Mouse (Mus musculus): ENCODE measurements around the gene Tbc1d9b. TPM values are rescaled to one million over a fixed set of nuclear protein-coding genes. Genes with fewer than 3 reads are reported as not detected.

Gene Tbc1d9b
- polyA plus RNA-seq, 1 experiment, result 26.4 TPM

GRCm38 (mm10) chr11:50174730-50175187 lies 43.6 kb downstream of the Tbc1d9b start:
- Histone ChIP-seq H3ac (ENCODE audit: control insufficient read depth, insufficient read length, low read depth) (peak overlapping the region; percentile 85), H3K79me3 (ENCODE audit: low read depth) (no peaks in the 10 kb centered on the region), H3K27me3 (ENCODE audit: control insufficient read depth, insufficient read depth, insufficient read length) (no peaks in the 10 kb centered on the region), H3K36me3 (ENCODE audit: control insufficient read depth, insufficient read depth) (no peaks in the 10 kb centered on the region), H3K79me2 (ENCODE audit: control insufficient read depth, insufficient read depth) (peaks cover 6% of the 10 kb centered on the region), H3K4me3 (ENCODE audit: insufficient read depth, poor library complexity, severe bottlenecking) (peak overlapping the region; percentile 64)
- TF ChIP-seq MAX (IDR thresholded peaks at IDR 0.05), result peak; percentile 64
- TF ChIP-seq CTCF (IDR thresholded peaks at IDR 0.05; ENCODE audit: control insufficient read depth, insufficient read depth, insufficient read length), result no peak
- no peak for TF ChIP-seq MYOG (IDR thresholded peaks at IDR 0.05; ENCODE audit: control insufficient read depth, extremely low read depth, insufficient read length)
- TF ChIP-seq USF1 (IDR thresholded peaks at IDR 0.05; ENCODE audit: low read depth), result no peak

- no peaks in the 10 kb centered on the region for H3K27me3 ChIP-seq (ENCODE audit: control insufficient read depth, insufficient read depth, insufficient read length)
- no peaks in the 10 kb centered on the region for H3K79me3 ChIP-seq (ENCODE audit: low read depth)
- no peak overlapping the region for H3ac ChIP-seq (ENCODE audit: control insufficient read depth, insufficient read length, low read depth)
- peaks cover 6% of the 10 kb centered on the region for H3K79me2 ChIP-seq (ENCODE audit: control insufficient read depth, insufficient read depth)
- TF ChIP-seq MYOG (IDR thresholded peaks at IDR 0.05; ENCODE audit: control insufficient read depth, extremely low read depth, insufficient read length) (no peak), MAX (IDR thresholded peaks at IDR 0.05) (no peak), MYOD1 (IDR thresholded peaks at IDR 0.05; ENCODE audit: control insufficient read depth, insufficient read length, low read depth) (no peak), FOSL1 (IDR thresholded peaks at IDR 0.05; ENCODE audit: insufficient read depth, low read length, poor library complexity, severe bottlenecking) (no peak), USF1 (IDR thresholded peaks at IDR 0.05; ENCODE audit: low read depth) (no peak), CEBPB (IDR thresholded peaks at IDR 0.05; ENCODE audit: low read depth) (no peak), CTCF (IDR thresholded peaks at IDR 0.05; ENCODE audit: control insufficient read depth, insufficient read depth, insufficient read length) (no peak)
- no peak overlapping the region for H3K4me3 ChIP-seq (ENCODE audit: insufficient read depth, poor library complexity, severe bottlenecking)
- no peaks in the 10 kb centered on the region for H3K36me3 ChIP-seq (ENCODE audit: control insufficient read depth, insufficient read depth)
Measured at GRCm38 (mm10) chr11:50176351-50176750, 45.2 kb downstream of the Tbc1d9b start.

GRCm38 (mm10) chr11:50177111-50177510 lies 45.9 kb downstream of the Tbc1d9b start:
- no peak for TF ChIP-seq FOSL1 (IDR thresholded peaks at IDR 0.05; ENCODE audit: insufficient read depth, low read length, poor library complexity, severe bottlenecking)
- TF ChIP-seq MAX (IDR thresholded peaks at IDR 0.05), result no peak
- TF ChIP-seq CEBPB (IDR thresholded peaks at IDR 0.05; ENCODE audit: low read depth), result no peak
- no peak overlapping the region for H3ac ChIP-seq (ENCODE audit: control insufficient read depth, insufficient read length, low read depth)
- H3K79me2 ChIP-seq (ENCODE audit: control insufficient read depth, insufficient read depth), result peaks cover 6% of the 10 kb centered on the region
- no peaks in the 10 kb centered on the region for H3K27me3 ChIP-seq (ENCODE audit: control insufficient read depth, insufficient read depth, insufficient read length)
- no peaks in the 10 kb centered on the region for H3K79me3 ChIP-seq (ENCODE audit: low read depth)
- no peak overlapping the region for H3K4me3 ChIP-seq (ENCODE audit: insufficient read depth, poor library complexity, severe bottlenecking)
- no peaks in the 10 kb centered on the region for H3K36me3 ChIP-seq (ENCODE audit: control insufficient read depth, insufficient read depth)

- H3ac ChIP-seq (ENCODE audit: control insufficient read depth, insufficient read length, low read depth), result no peak overlapping the region
- no peaks in the 10 kb centered on the region for H3K79me3 ChIP-seq (ENCODE audit: low read depth)
- H3K36me3 ChIP-seq (ENCODE audit: control insufficient read depth, insufficient read depth), result no peaks in the 10 kb centered on the region
- H3K4me3 ChIP-seq (ENCODE audit: insufficient read depth, poor library complexity, severe bottlenecking), result no peak overlapping the region
- H3K79me2 ChIP-seq (ENCODE audit: control insufficient read depth, insufficient read depth), result peaks cover 6% of the 10 kb centered on the region
- no peaks in the 10 kb centered on the region for H3K27me3 ChIP-seq (ENCODE audit: control insufficient read depth, insufficient read depth, insufficient read length)
- TF ChIP-seq USF1 (IDR thresholded peaks at IDR 0.05; ENCODE audit: low read depth) (no peak), MYOD1 (IDR thresholded peaks at IDR 0.05; ENCODE audit: control insufficient read depth, insufficient read length, low read depth) (no peak), MAX (IDR thresholded peaks at IDR 0.05) (no peak), CEBPB (IDR thresholded peaks at IDR 0.05; ENCODE audit: low read depth) (no peak), MYOG (IDR thresholded peaks at IDR 0.05; ENCODE audit: control insufficient read depth, extremely low read depth, insufficient read length) (no peak), CTCF (IDR thresholded peaks at IDR 0.05; ENCODE audit: control insufficient read depth, insufficient read depth, insufficient read length) (no peak), FOSL1 (IDR thresholded peaks at IDR 0.05; ENCODE audit: insufficient read depth, low read length, poor library complexity, severe bottlenecking) (no peak)
Measured at GRCm38 (mm10) chr11:50178532-50179488, 47.6 kb downstream of the Tbc1d9b start.

GRCm38 (mm10) chr11:50180478-50181231 lies 49.5 kb downstream of the Tbc1d9b start:
- H3K36me3 ChIP-seq (ENCODE audit: control insufficient read depth, insufficient read depth), result no peaks in the 10 kb centered on the region
- H3ac ChIP-seq (ENCODE audit: control insufficient read depth, insufficient read length, low read depth), result no peak overlapping the region
- no peak overlapping the region for H3K4me3 ChIP-seq (ENCODE audit: insufficient read depth, poor library complexity, severe bottlenecking)
- no peaks in the 10 kb centered on the region for H3K79me2 ChIP-seq (ENCODE audit: control insufficient read depth, insufficient read depth)
- no peaks in the 10 kb centered on the region for H3K79me3 ChIP-seq (ENCODE audit: low read depth)
- TF ChIP-seq FOSL1 (IDR thresholded peaks at IDR 0.05; ENCODE audit: insufficient read depth, low read length, poor library complexity, severe bottlenecking) (no peak), USF1 (IDR thresholded peaks at IDR 0.05; ENCODE audit: low read depth) (no peak), CEBPB (IDR thresholded peaks at IDR 0.05; ENCODE audit: low read depth) (no peak), MYOD1 (IDR thresholded peaks at IDR 0.05; ENCODE audit: control insufficient read depth, insufficient read length, low read depth) (no peak), CTCF (IDR thresholded peaks at IDR 0.05; ENCODE audit: control insufficient read depth, insufficient read depth, insufficient read length) (no peak), MYOG (IDR thresholded peaks at IDR 0.05; ENCODE audit: control insufficient read depth, extremely low read depth, insufficient read length) (no peak), MAX (IDR thresholded peaks at IDR 0.05) (no peak)
- H3K27me3 ChIP-seq (ENCODE audit: control insufficient read depth, insufficient read depth, insufficient read length), result no peaks in the 10 kb centered on the region
